Mouse (Mus musculus) gastrocnemius, adult 8-10 months (tissue): Measurements from ENCODE around the gene Ehbp1l1. TPM values are rescaled to one million over a fixed set of nuclear protein-coding genes. Genes with fewer than 3 reads are reported as not detected.

ENCODE experiments used
- DNase-seq, 2 experiments: peaks; one replicate each; pipeline ENCODE4 v3.0.0; 2022; ENCODE audit warnings: low spot score in 2 of 2
- total RNA-seq, 4 experiments: library from RNA; stranded (reverse); gene quantifications; 2 replicates each; pipeline ENCODE4 v1.2.4; 2022

Ehbp1l1 gene
- total RNA-seq, 4 experiments from 2014 or later = 195 to 259 (median 242) TPM

GRCm38 (mm10) chr19:5734325-5734724 is 8.2 kb upstream of the Ehbp1l1 start:
- no peak for DNase-seq

- DNase-seq = peak; percentile 84 to 88
Measured at GRCm38 (mm10) chr19:5731264-5731978, 5.3 kb upstream of the Ehbp1l1 start.

- no peak for DNase-seq
Measured at GRCm38 (mm10) chr19:5730314-5731186, 4.4 kb upstream of the Ehbp1l1 start.

- DNase-seq = peak; percentile 83 to 86
Measured at GRCm38 (mm10) chr19:5729444-5729815, 3.3 kb upstream of the Ehbp1l1 start, which contains the start of gene Fam89b. Gene Fam89b, minus strand, starts transcription at chr19:5729653.

GRCm38 (mm10) chr19:5728631-5729443 is 2.7 kb upstream of the Ehbp1l1 start:
- DNase-seq = peak in 1 of 2 experiments; percentile 69

GRCm38 (mm10) chr19:5727701-5728100 is 1.6 kb upstream of the Ehbp1l1 start:
- peak; percentile 80 to 84 for DNase-seq

GRCm38 (mm10) chr19:5726961-5727578 is 953 bp upstream of the Ehbp1l1 start:
- DNase-seq = no peak

GRCm38 (mm10) chr19:5725029-5725707 is 949 bp downstream of the Ehbp1l1 start:
- DNase-seq = peak; percentile 96

- DNase-seq = peak; percentile 88 to 93
Measured at GRCm38 (mm10) chr19:5724549-5724941, 1.6 kb downstream of the Ehbp1l1 start.

- no peak for DNase-seq
Measured at GRCm38 (mm10) chr19:5723934-5724548, 2.1 kb downstream of the Ehbp1l1 start.

- no peak for DNase-seq
Measured at GRCm38 (mm10) chr19:5722848-5723425, 3.2 kb downstream of the Ehbp1l1 start.

- DNase-seq = no peak
Measured at GRCm38 (mm10) chr19:5721233-5721632, 4.9 kb downstream of the Ehbp1l1 start.

GRCm38 (mm10) chr19:5716955-5717354 is 9.2 kb downstream of the Ehbp1l1 start:
- DNase-seq = no peak

GRCm38 (mm10) chr19:5715793-5716688 is 10.1 kb downstream of the Ehbp1l1 start:
- no peak for DNase-seq

GRCm38 (mm10) chr19:5713730-5714129 is 12.4 kb downstream of the Ehbp1l1 start:
- peak; percentile 77 to 84 for DNase-seq

GRCm38 (mm10) chr19:5713255-5713654 is 12.9 kb downstream of the Ehbp1l1 start:
- no peak for DNase-seq

- DNase-seq = no peak
Measured at GRCm38 (mm10) chr19:5711907-5712460, 14.1 kb downstream of the Ehbp1l1 start.

GRCm38 (mm10) chr19:5711218-5711617 is 14.9 kb downstream of the Ehbp1l1 start:
- DNase-seq = peak; percentile 65 to 69
